8 mouse cellular contexts compared by ENCODE assay signal in the genomic region with DNA sequence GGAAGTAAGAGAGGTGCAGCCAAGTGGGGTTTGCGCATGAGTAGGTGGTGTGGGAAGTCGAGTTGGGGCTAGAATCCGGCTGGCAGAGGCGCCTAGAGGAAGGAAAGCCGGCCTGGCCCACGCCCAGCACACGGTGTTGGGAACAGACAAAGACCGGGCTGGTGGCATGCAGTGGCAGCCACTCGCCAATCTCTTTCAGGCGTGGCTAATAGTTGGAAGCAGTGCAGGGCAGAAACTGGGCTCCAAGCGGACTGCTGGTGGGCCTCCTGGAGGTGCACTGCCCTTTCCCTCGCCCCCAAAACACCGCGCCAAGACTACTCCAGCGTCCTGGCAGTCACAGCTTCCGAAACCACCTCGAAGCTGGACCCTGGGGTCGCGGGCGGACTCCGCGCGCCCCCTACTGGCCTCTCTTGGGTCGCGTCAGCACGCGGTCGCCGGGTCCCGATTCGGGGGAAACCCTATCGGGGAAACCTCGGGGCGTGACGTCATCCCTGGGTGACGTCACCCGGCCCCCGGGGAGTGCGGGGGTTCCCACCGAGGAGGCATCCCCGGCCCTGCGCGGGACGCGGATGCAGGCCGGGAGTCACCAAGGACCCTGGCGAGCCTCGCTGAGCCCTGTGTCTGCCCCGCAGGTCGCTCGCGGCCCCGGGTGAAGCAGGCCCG. TPM values are rescaled to one million over a fixed set of nuclear protein-coding genes. Genes with fewer than 3 reads are reported as not detected.
DNase-seq lines count a peak whose midpoint lies in the region; ATAC-seq and TF ChIP-seq lines count a peak whose summit lies in the region.

No protein-coding gene starts in this region.

- H3K27me3 ChIP-seq in embryonic facial prominence, embryonic 14.5 days (replicated peaks; ENCODE audit: control insufficient read depth, insufficient read depth, low read length) = no peaks in the 10 kb centered on the region
- peaks cover 50% of the 10 kb centered on the region for H3K27me3 ChIP-seq in heart, embryonic 11.5 days (ENCODE audit: control insufficient read depth, insufficient read depth, low read length)
- 0 out of 2 replicates have a peak, but pooled peaks cover 8% of the 10 kb centered on the region for H3K27me3 ChIP-seq in kidney, embryonic 15.5 days
- H3K27me3 ChIP-seq in liver, embryonic 16.5 days (ENCODE audit: control insufficient read depth, insufficient read depth, low read depth, low read length) = peaks cover 72% of the 10 kb centered on the region
- no peaks in the 10 kb centered on the region for H3K27me3 ChIP-seq in neural tube, embryonic 12.5 days (replicated peaks)

- TF ChIP-seq CTCF in bone marrow, adult 2 months (IDR thresholded peaks at IDR 0.05; ENCODE audit: control insufficient read depth, insufficient read depth, low read length) = peak; percentile 73

- peak overlapping the region; percentile 79 for H3K9ac ChIP-seq in embryonic facial prominence, embryonic 14.5 days (ENCODE audit: low read depth, low read length)
- H3K9ac ChIP-seq in heart, embryonic 11.5 days (ENCODE audit: low read depth, low read length) = peak overlapping the region; percentile 70
- H3K9ac ChIP-seq in kidney, embryonic 15.5 days = peak overlapping the region; percentile 57
- peak overlapping the region; percentile 38; the same call in 1 of the 2 replicates for H3K9ac ChIP-seq in liver, embryonic 16.5 days (ENCODE audit: low read depth, low read length)
- H3K9ac ChIP-seq in neural tube, embryonic 12.5 days = peak overlapping the region; percentile 82

- no peaks in the 10 kb centered on the region for H3K9me3 ChIP-seq in embryonic facial prominence, embryonic 14.5 days (ENCODE audit: control insufficient read depth, low read length)
- H3K9me3 ChIP-seq in heart, embryonic 11.5 days (replicated peaks; ENCODE audit: control insufficient read depth, low read length) = no peaks in the 10 kb centered on the region
- no peaks in the 10 kb centered on the region for H3K9me3 ChIP-seq in kidney, embryonic 15.5 days (replicated peaks)
- no peaks in the 10 kb centered on the region for H3K9me3 ChIP-seq in liver, embryonic 16.5 days (replicated peaks; ENCODE audit: control insufficient read depth, low read length)
- H3K9me3 ChIP-seq in neural tube, embryonic 12.5 days = no peaks in the 10 kb centered on the region

- H3K36me3 ChIP-seq in embryonic facial prominence, embryonic 14.5 days (ENCODE audit: control insufficient read depth, insufficient read depth, low read length) = peaks cover 27% of the 10 kb centered on the region
- peaks cover 14% of the 10 kb centered on the region; the same call in 1 of the 2 replicates for H3K36me3 ChIP-seq in heart, embryonic 11.5 days (ENCODE audit: control insufficient read depth, insufficient read depth, low read length)
- peaks cover 27% of the 10 kb centered on the region for H3K36me3 ChIP-seq in kidney, embryonic 15.5 days
- no peaks in the 10 kb centered on the region for H3K36me3 ChIP-seq in liver, embryonic 16.5 days (ENCODE audit: control insufficient read depth, insufficient read depth)
- peaks cover 29% of the 10 kb centered on the region for H3K36me3 ChIP-seq in neural tube, embryonic 12.5 days

- peak overlapping the region; percentile 68 for H3K4me3 ChIP-seq in bone marrow, adult 2 months (replicated peaks; ENCODE audit: control insufficient read depth, low read depth, low read length)
- H3K4me3 ChIP-seq in embryonic facial prominence, embryonic 14.5 days (ENCODE audit: low read depth, low read length) = peak overlapping the region; percentile 64
- peak overlapping the region; percentile 66 for H3K4me3 ChIP-seq in heart, embryonic 11.5 days (ENCODE audit: low read depth, low read length)
- peak overlapping the region; percentile 67 for H3K4me3 ChIP-seq in kidney, embryonic 15.5 days (replicated peaks)
- peak overlapping the region; percentile 62 for H3K4me3 ChIP-seq in liver, embryonic 16.5 days (ENCODE audit: low read depth, low read length)
- H3K4me3 ChIP-seq in neural tube, embryonic 12.5 days = peak overlapping the region; percentile 52

- peak overlapping the region; percentile 83 for H3K27ac ChIP-seq in bone marrow, adult 2 months (ENCODE audit: control insufficient read depth, insufficient read depth, low read depth, low read length, poor library complexity)
- peak overlapping the region; percentile 84 for H3K27ac ChIP-seq in embryonic facial prominence, embryonic 14.5 days (replicated peaks; ENCODE audit: low read depth, low read length)
- H3K27ac ChIP-seq in heart, embryonic 11.5 days (ENCODE audit: low read depth, low read length) = no peak overlapping the region
- H3K27ac ChIP-seq in kidney, embryonic 15.5 days = peak overlapping the region; percentile 82; the same call in 1 of the 2 replicates
- no peak overlapping the region for H3K27ac ChIP-seq in liver, embryonic 16.5 days (ENCODE audit: low read length)
- peak overlapping the region; percentile 86; the same call in 1 of the 2 replicates for H3K27ac ChIP-seq in neural tube, embryonic 12.5 days

- peak; percentile 84 for DNase-seq in embryonic facial prominence, embryonic 14.5 days (ENCODE audit: low spot score)
- peak; percentile 92 for DNase-seq in testis, postnatal 10 days (ENCODE audit: low spot score)

- H3K4me1 ChIP-seq in bone marrow, adult 2 months (ENCODE audit: control insufficient read depth, insufficient read depth, low read length) = no peaks in the 10 kb centered on the region; the same call in 1 of the 2 replicates
- H3K4me1 ChIP-seq in embryonic facial prominence, embryonic 14.5 days (ENCODE audit: control insufficient read depth, insufficient read depth, low read length) = peaks cover 13% of the 10 kb centered on the region
- peaks cover 6% of the 10 kb centered on the region; the same call in 1 of the 2 replicates for H3K4me1 ChIP-seq in heart, embryonic 11.5 days (ENCODE audit: control insufficient read depth, insufficient read depth, low read length)
- peaks cover 46% of the 10 kb centered on the region for H3K4me1 ChIP-seq in kidney, embryonic 15.5 days
- H3K4me1 ChIP-seq in liver, embryonic 16.5 days (ENCODE audit: control insufficient read depth, low read depth, low read length) = peaks cover 16% of the 10 kb centered on the region
- H3K4me1 ChIP-seq in neural tube, embryonic 12.5 days = peaks cover 72% of the 10 kb centered on the region

- peak; percentile 71 for ATAC-seq in CD4-positive, CD25-positive, alpha-beta regulatory T cell, adult 4 months
- ATAC-seq in embryonic facial prominence, embryonic 14.5 days (ENCODE audit: low read depth) = peak; percentile 62
- ATAC-seq in heart, embryonic 11.5 days (replicated peaks; ENCODE audit: insufficient number of reproducible peaks, low FRiP score, low TSS enrichment) = peak; percentile 42
- peak; percentile 68 for ATAC-seq in kidney, embryonic 15.5 days (replicated peaks; ENCODE audit: low FRiP score)
- ATAC-seq in liver, embryonic 16.5 days (ENCODE audit: low read depth) = peak; percentile 59
- peak; percentile 73 for ATAC-seq in neural tube, embryonic 12.5 days (ENCODE audit: low FRiP score, low read depth)

- under 1% methylated on average over 54 of the region's 54 CpGs for WGBS in bone marrow, adult 2 months
- under 1% methylated on average over 38 of the region's 54 CpGs for WGBS in embryonic facial prominence, embryonic 14.5 days
- WGBS in heart, embryonic 11.5 days (ENCODE audit: insufficient replicate concordance) = 1% methylated on average over 54 of the region's 54 CpGs
- 2% methylated on average over 54 of the region's 54 CpGs for WGBS in kidney, embryonic 15.5 days
- 1% methylated on average over 54 of the region's 54 CpGs for WGBS in liver, embryonic 16.5 days (ENCODE audit: insufficient replicate concordance)
- WGBS in neural tube, embryonic 12.5 days = 2% methylated on average over 54 of the region's 54 CpGs

- TF ChIP-seq POLR2A in bone marrow, adult 2 months (IDR thresholded peaks at IDR 0.05; ENCODE audit: borderline replicate concordance, control insufficient read depth, low read depth, low read length) = peak; percentile 34; the same call in 1 of the 2 replicates

- peak overlapping the region; percentile 100 for H3K4me2 ChIP-seq in embryonic facial prominence, embryonic 14.5 days (ENCODE audit: low read depth, low read length)
- peak overlapping the region; percentile 99 for H3K4me2 ChIP-seq in heart, embryonic 11.5 days
- H3K4me2 ChIP-seq in kidney, embryonic 15.5 days = peak overlapping the region; percentile 100
- peak overlapping the region; percentile 85 for H3K4me2 ChIP-seq in liver, embryonic 16.5 days (ENCODE audit: low read depth, low read length)
- peak overlapping the region; percentile 96 for H3K4me2 ChIP-seq in neural tube, embryonic 12.5 days (replicated peaks)

RNA-seq across cellular contexts. Expression of a gene that starts 7.2 kb away (rescaled TPM):
- polyA plus RNA-seq in CD4-positive, CD25-positive, alpha-beta regulatory T cell, adult 4 months (2017; shearing (Covaris generic)) = not detected
- 3.1 and 4.1 TPM in 2 replicates for polyA plus RNA-seq in bone marrow, adult 2 months (2011; ENCODE audit: insufficient read depth, insufficient read length, low replicate concordance, missing spikeins)
- 1.9 and 2.7 TPM in 2 replicates for polyA plus RNA-seq in embryonic facial prominence, embryonic 14.5 days (2014; fragmentation: Nextera tagmentation; extraction: Ambion mirVana)
- 0.21 and 0.34 TPM in 2 replicates for polyA plus RNA-seq in heart, embryonic 11.5 days (2014; fragmentation: Nextera tagmentation; extraction: Ambion mirVana)
- 0.70 and 0.75 TPM in 2 replicates for polyA plus RNA-seq in kidney, embryonic 15.5 days (2015; fragmentation: Nextera tagmentation; extraction: Ambion mirVana)
- not detected in 2 replicates for polyA plus RNA-seq in liver, embryonic 16.5 days (2015; fragmentation: Nextera tagmentation; extraction: Ambion mirVana)
- polyA plus RNA-seq in neural tube, embryonic 12.5 days (2016; fragmentation: Nextera tagmentation; extraction: Ambion mirVana) = 1.8 TPM in 2 replicates

RNA-seq across cellular contexts. Expression of a gene that starts 16.6 kb away (rescaled TPM):
- not detected for polyA plus RNA-seq in CD4-positive, CD25-positive, alpha-beta regulatory T cell, adult 4 months (2017; shearing (Covaris generic))
- polyA plus RNA-seq in bone marrow, adult 2 months (2011; ENCODE audit: insufficient read depth, insufficient read length, low replicate concordance, missing spikeins) = 2.2 and 3.5 TPM in 2 replicates
- polyA plus RNA-seq in embryonic facial prominence, embryonic 14.5 days (2014; fragmentation: Nextera tagmentation; extraction: Ambion mirVana) = 141 and 167 TPM in 2 replicates
- polyA plus RNA-seq in heart, embryonic 11.5 days (2014; fragmentation: Nextera tagmentation; extraction: Ambion mirVana) = 64.1 and 83.0 TPM in 2 replicates
- polyA plus RNA-seq in kidney, embryonic 15.5 days (2015; fragmentation: Nextera tagmentation; extraction: Ambion mirVana) = 168 and 193 TPM in 2 replicates
- 6.1 and 7.7 TPM in 2 replicates for polyA plus RNA-seq in liver, embryonic 16.5 days (2015; fragmentation: Nextera tagmentation; extraction: Ambion mirVana)
- 575 and 596 TPM in 2 replicates for polyA plus RNA-seq in neural tube, embryonic 12.5 days (2016; fragmentation: Nextera tagmentation; extraction: Ambion mirVana)

RNA-seq across cellular contexts. Expression of a gene that starts 26.4 kb away (rescaled TPM):
- polyA plus RNA-seq in CD4-positive, CD25-positive, alpha-beta regulatory T cell, adult 4 months (2017; shearing (Covaris generic)) = 10 to 100 TPM; 26.4 to 36.7 TPM
- polyA plus RNA-seq in bone marrow, adult 2 months (2011; ENCODE audit: insufficient read depth, insufficient read length, low replicate concordance, missing spikeins) = 64.8 and 109 TPM in 2 replicates
- polyA plus RNA-seq in embryonic facial prominence, embryonic 14.5 days (2014; fragmentation: Nextera tagmentation; extraction: Ambion mirVana) = 44.0 and 46.6 TPM in 2 replicates
- polyA plus RNA-seq in heart, embryonic 11.5 days (2014; fragmentation: Nextera tagmentation; extraction: Ambion mirVana) = 24.3 and 26.9 TPM in 2 replicates
- polyA plus RNA-seq in kidney, embryonic 15.5 days (2015; fragmentation: Nextera tagmentation; extraction: Ambion mirVana) = 41.6 and 45.9 TPM in 2 replicates
- 10.4 and 12.1 TPM in 2 replicates for polyA plus RNA-seq in liver, embryonic 16.5 days (2015; fragmentation: Nextera tagmentation; extraction: Ambion mirVana)
- 51.8 and 52.4 TPM in 2 replicates for polyA plus RNA-seq in neural tube, embryonic 12.5 days (2016; fragmentation: Nextera tagmentation; extraction: Ambion mirVana)

RNA-seq across cellular contexts. Expression of a gene that starts 42.2 kb away (rescaled TPM):
- 10 to 100 TPM in 1 of 2 experiments, 1 to 10 TPM in 1; 6.3 to 14.6 TPM for polyA plus RNA-seq in CD4-positive, CD25-positive, alpha-beta regulatory T cell, adult 4 months (2017; shearing (Covaris generic))
- polyA plus RNA-seq in bone marrow, adult 2 months (2011; ENCODE audit: insufficient read depth, insufficient read length, low replicate concordance, missing spikeins) = 21.9 and 89.6 TPM in 2 replicates
- 194 and 204 TPM in 2 replicates for polyA plus RNA-seq in embryonic facial prominence, embryonic 14.5 days (2014; fragmentation: Nextera tagmentation; extraction: Ambion mirVana)
- polyA plus RNA-seq in heart, embryonic 11.5 days (2014; fragmentation: Nextera tagmentation; extraction: Ambion mirVana) = 439 and 451 TPM in 2 replicates
- polyA plus RNA-seq in kidney, embryonic 15.5 days (2015; fragmentation: Nextera tagmentation; extraction: Ambion mirVana) = 141 and 169 TPM in 2 replicates
- 24.4 and 27.9 TPM in 2 replicates for polyA plus RNA-seq in liver, embryonic 16.5 days (2015; fragmentation: Nextera tagmentation; extraction: Ambion mirVana)
- polyA plus RNA-seq in neural tube, embryonic 12.5 days (2016; fragmentation: Nextera tagmentation; extraction: Ambion mirVana) = 158 and 166 TPM in 2 replicates

RNA-seq across cellular contexts. Expression of a gene that starts 44.7 kb away (rescaled TPM):
- not detected for polyA plus RNA-seq in CD4-positive, CD25-positive, alpha-beta regulatory T cell, adult 4 months (2017; shearing (Covaris generic))
- polyA plus RNA-seq in bone marrow, adult 2 months (2011; ENCODE audit: insufficient read depth, insufficient read length, low replicate concordance, missing spikeins) = 1.3 TPM in 2 replicates
- polyA plus RNA-seq in embryonic facial prominence, embryonic 14.5 days (2014; fragmentation: Nextera tagmentation; extraction: Ambion mirVana) = not detected in 2 replicates
- polyA plus RNA-seq in heart, embryonic 11.5 days (2014; fragmentation: Nextera tagmentation; extraction: Ambion mirVana) = 0.42 and 1.5 TPM in 2 replicates
- polyA plus RNA-seq in kidney, embryonic 15.5 days (2015; fragmentation: Nextera tagmentation; extraction: Ambion mirVana) = 0.59 and 2.1 TPM in 2 replicates
- 147 and 184 TPM in 2 replicates for polyA plus RNA-seq in liver, embryonic 16.5 days (2015; fragmentation: Nextera tagmentation; extraction: Ambion mirVana)
- polyA plus RNA-seq in neural tube, embryonic 12.5 days (2016; fragmentation: Nextera tagmentation; extraction: Ambion mirVana) = 0.17 TPM in 1 of 2 replicates, not detected in the other

Comparison
In these comparisons a context has a peak if more than half of its experiments do, and no peak if none do; other contexts are left out.
1. H3K27ac ChIP-seq: peak in bone marrow, adult 2 months (single experiment), embryonic facial prominence, embryonic 14.5 days (single experiment), kidney, embryonic 15.5 days (single experiment) and neural tube, embryonic 12.5 days (single experiment); none in heart, embryonic 11.5 days (single experiment) and liver, embryonic 16.5 days (single experiment).
2. Peak in every context shown above with its lines, with median percentiles within 50 percentile points of each other: ATAC-seq, H3K4me3 ChIP-seq, H3K4me2 ChIP-seq and H3K9ac ChIP-seq.